Mouse (Mus musculus) G1E (cell line): ENCODE results near the gene Actn4. TPM values are rescaled to one million over a fixed set of nuclear protein-coding genes. Genes with fewer than 3 reads are reported as not detected.

ENCODE experiments used
- ATAC-seq: 2 replicates; pipeline ENCODE4 v1.8.0; 2016; ENCODE audit warnings: mild to moderate bottlenecking; ENCODE audit not compliant: insufficient number of reproducible peaks, poor library complexity, low FRiP score, severe bottlenecking; ENCODE audit errors: extremely low read depth
- DNase-seq: peaks from one replicate; pipeline ENCODE4 v3.0.0; 2012; ENCODE audit warnings: low spot score
- H3K27me3 ChIP-seq: 2 replicates; pipeline ENCODE4 v1.6.1; 2012; ENCODE audit warnings: mild to moderate bottlenecking, low read length, inconsistent platforms; ENCODE audit not compliant: insufficient read depth
- H3K36me3 ChIP-seq: replicated peaks from 2 replicates; pipeline ENCODE3; 2012; ENCODE audit warnings: mild to moderate bottlenecking, inconsistent platforms
- H3K4me1 ChIP-seq: 2 replicates; pipeline ENCODE4 v1.6.1; 2012; ENCODE audit warnings: low read depth, low read length, inconsistent platforms, mixed read lengths; ENCODE audit not compliant: insufficient read depth
- H3K4me3 ChIP-seq: 2 replicates; pipeline ENCODE4 v1.5.1; 2012; ENCODE audit warnings: low read depth, mild to moderate bottlenecking, inconsistent platforms, low read length, moderate library complexity, mixed read lengths
- H3K9me3 ChIP-seq: replicated peaks from 2 replicates; pipeline ENCODE4 v1.6.1; 2012; ENCODE audit warnings: inconsistent platforms
- CTCF ChIP-seq: IDR thresholded peaks from 2 replicates; pipeline ENCODE4 v1.5.1; 2012; ENCODE audit warnings: low read depth, low read length, inconsistent platforms, mixed read lengths
- GATA1 ChIP-seq: IDR thresholded peaks from 2 replicates; pipeline ENCODE4 v1.6.1; 2012; ENCODE audit warnings: borderline replicate concordance, low read length, inconsistent platforms, mixed read lengths
- GATA2 ChIP-seq: IDR thresholded peaks from 2 replicates; pipeline ENCODE4 v1.6.1; 2012; ENCODE audit warnings: low read depth, low read length, inconsistent platforms, borderline replicate concordance
- POLR2AphosphoS5 ChIP-seq: IDR thresholded peaks from 2 replicates; pipeline ENCODE4 v1.6.1; 2012; ENCODE audit warnings: low read depth, low read length, inconsistent platforms; ENCODE audit not compliant: insufficient replicate concordance
- TAL1 ChIP-seq: conservative IDR thresholded peaks from 2 replicates; pipeline ENCODE4 v1.6.1; 2012; ENCODE audit warnings: low read depth, low read length, inconsistent platforms, mixed read lengths
- polyA plus RNA-seq: library from polyadenylated mRNA; stranded (reverse); fragments of >175 nt; gene quantifications from 2 replicates; pipeline ENCODE4 v1.2.3, GENCODE M21; 2012
- total RNA-seq, 2 experiments: library from RNA; stranded (forward) in 1 of 2; stranded (reverse) in 1 of 2; fragments of 200-1000 nt in 1 of 2; fragments of >200 nt in 1 of 2; fragmentation: Nextera tagmentation in 1 of 2; gene quantifications; 2 replicates each; pipeline ENCODE4 v1.2.3; 2014 to 2017

Gene Actn4
- total and polyA plus RNA-seq, 3 experiments: 28.1 to 260 (median 121) TPM

- Histone ChIP-seq H3K4me1 (no peaks in the 10 kb centered on the region), H3K36me3 (peaks cover 99% of the 10 kb centered on the region), H3K4me3 (no peak overlapping the region), H3K27me3 (no peaks in the 10 kb centered on the region), H3K9me3 (no peaks in the 10 kb centered on the region)
- no peak for DNase-seq
- TF ChIP-seq GATA2: no peak
- no peak for TF ChIP-seq CTCF
- TF ChIP-seq TAL1: no peak
- ATAC-seq: no peak
Measured at GRCm38 (mm10) chr7:28911632-28912031, 50.5 kb downstream of the Actn4 start.

GRCm38 (mm10) chr7:28907195-28907594 is 54.9 kb downstream of the Actn4 start:
- Histone ChIP-seq H3K4me1 (no peaks in the 10 kb centered on the region), H3K27me3 (no peaks in the 10 kb centered on the region), H3K9me3 (no peaks in the 10 kb centered on the region), H3K4me3 (no peak overlapping the region), H3K36me3 (peaks cover 99% of the 10 kb centered on the region)
- ATAC-seq (no peak), DNase-seq (no peak)
- TF ChIP-seq POLR2AphosphoS5 (no peak), TAL1 (no peak), GATA1 (no peak), GATA2 (no peak), CTCF (no peak)

GRCm38 (mm10) chr7:28903778-28904177 is 58.4 kb downstream of the Actn4 start:
- no peaks in the 10 kb centered on the region for H3K9me3 ChIP-seq
- peaks cover 99% of the 10 kb centered on the region for H3K36me3 ChIP-seq
- DNase-seq (no peak), ATAC-seq (no peak)
- no peaks in the 10 kb centered on the region for H3K27me3 ChIP-seq
- H3K4me3 ChIP-seq: no peak overlapping the region
- TF ChIP-seq POLR2AphosphoS5 (no peak), GATA1 (no peak), TAL1 (no peak), GATA2 (no peak), CTCF (no peak)
- no peaks in the 10 kb centered on the region for H3K4me1 ChIP-seq

- Histone ChIP-seq H3K36me3 (peaks cover 99% of the 10 kb centered on the region), H3K27me3 (no peaks in the 10 kb centered on the region), H3K4me3 (no peak overlapping the region), H3K4me1 (no peaks in the 10 kb centered on the region), H3K9me3 (no peaks in the 10 kb centered on the region)
- ATAC-seq (no peak), DNase-seq (no peak)
- TF ChIP-seq POLR2AphosphoS5 (no peak), GATA2 (no peak), CTCF (no peak)
Measured at GRCm38 (mm10) chr7:28902809-28903208, 59.3 kb downstream of the Actn4 start.

- Histone ChIP-seq H3K4me1 (no peaks in the 10 kb centered on the region), H3K36me3 (peaks cover 99% of the 10 kb centered on the region), H3K4me3 (no peak overlapping the region), H3K9me3 (no peaks in the 10 kb centered on the region), H3K27me3 (no peaks in the 10 kb centered on the region)
- TF ChIP-seq GATA2: no peak
- TF ChIP-seq TAL1: no peak
- TF ChIP-seq POLR2AphosphoS5: no peak
- TF ChIP-seq CTCF: no peak
- TF ChIP-seq GATA1: no peak
- ATAC-seq: no peak
- DNase-seq: no peak
Measured at GRCm38 (mm10) chr7:28902180-28902579, 60.0 kb downstream of the Actn4 start.

GRCm38 (mm10) chr7:28901311-28902125 is 60.6 kb downstream of the Actn4 start:
- DNase-seq (no peak), ATAC-seq (no peak)
- Histone ChIP-seq H3K9me3 (no peaks in the 10 kb centered on the region), H3K36me3 (peaks cover 99% of the 10 kb centered on the region), H3K4me1 (no peaks in the 10 kb centered on the region), H3K4me3 (no peak overlapping the region), H3K27me3 (no peaks in the 10 kb centered on the region)
- no peak for TF ChIP-seq GATA2
- no peak for TF ChIP-seq GATA1
- no peak for TF ChIP-seq POLR2AphosphoS5
- TF ChIP-seq CTCF: no peak
- no peak for TF ChIP-seq TAL1

GRCm38 (mm10) chr7:28899972-28900371 is 62.2 kb downstream of the Actn4 start:
- Histone ChIP-seq H3K36me3 (peaks cover 99% of the 10 kb centered on the region), H3K27me3 (no peaks in the 10 kb centered on the region), H3K4me1 (peaks cover 3% of the 10 kb centered on the region; the same call in 1 of the 2 replicates), H3K4me3 (no peak overlapping the region), H3K9me3 (no peaks in the 10 kb centered on the region)
- no peak for TF ChIP-seq POLR2AphosphoS5
- TF ChIP-seq TAL1: no peak
- TF ChIP-seq GATA2: no peak
- no peak for TF ChIP-seq GATA1
- TF ChIP-seq CTCF: no peak
- DNase-seq (no peak), ATAC-seq (no peak)
